Mouse (Mus musculus) erythroblast, embryonic 14.5 days (primary cell): ENCODE measurements around the gene Hdac1.
"Not testable (repeated sequence)": the region's sequence is repeated elsewhere in the genome, so short reads cannot be mapped to it uniquely, and the experiment has no call there.

Source experiments
- GATA1 ChIP-seq: IDR thresholded peaks from 2 replicates; pipeline ENCODE4 v1.6.1; 2012; ENCODE audit warnings: low read length, inconsistent platforms, mixed read lengths
- TAL1 ChIP-seq: IDR thresholded peaks from 3 replicates; pipeline ENCODE4 v1.6.1; 2012; ENCODE audit warnings: low read length, inconsistent platforms, mixed read lengths

GRCm38 (mm10) chr4:129554512-129554911, 12.0 kb upstream of the Hdac1 start:
- not testable (repeated sequence) for TF ChIP-seq GATA1, TAL1
